Mouse (Mus musculus) retina, adult 2 months (tissue): ENCODE data around the gene Gstm4.
"Not testable (repeated sequence)": the region's sequence is repeated elsewhere in the genome, so short reads cannot be mapped to it uniquely, and the experiment has no call there.

ENCODE experiments used
- DNase-seq: peaks from one replicate; pipeline ENCODE4 v3.0.0-alpha.2; 2012; ENCODE audit warnings: low read depth, low spot score

Gstm4 gene

GRCm38 (mm10) chr3:108069231-108069870 is 24.7 kb upstream of the Gstm4 start:
- DNase-seq = no peak

GRCm38 (mm10) chr3:108068826-108069225 is 24.1 kb upstream of the Gstm4 start:
- no peak for DNase-seq

- DNase-seq = no peak
These were observed 22.8 kb upstream of the Gstm4 start for GRCm38 (mm10) chr3:108067370-108067934.

GRCm38 (mm10) chr3:108065551-108065950 is 20.9 kb upstream of the Gstm4 start:
- no peak for DNase-seq

GRCm38 (mm10) chr3:108064672-108065071 is 20.0 kb upstream of the Gstm4 start:
- DNase-seq = no peak

GRCm38 (mm10) chr3:108062648-108063047 is 18.0 kb upstream of the Gstm4 start:
- DNase-seq = no peak

- peak; percentile 54 for DNase-seq
These were observed 16.7 kb upstream of the Gstm4 start for GRCm38 (mm10) chr3:108061420-108061819.

- no peak for DNase-seq
These were observed 5.8 kb upstream of the Gstm4 start for GRCm38 (mm10) chr3:108050493-108050892.

GRCm38 (mm10) chr3:108048306-108048705 is 3.6 kb upstream of the Gstm4 start:
- DNase-seq = no peak

- no peak for DNase-seq
These were observed 2.4 kb upstream of the Gstm4 start for GRCm38 (mm10) chr3:108046944-108047655.

GRCm38 (mm10) chr3:108033156-108033555 is 11.5 kb downstream of the Gstm4 start:
- no peak for DNase-seq

GRCm38 (mm10) chr3:108032113-108032512 is 12.6 kb downstream of the Gstm4 start:
- DNase-seq = no peak

- DNase-seq = no peak
These were observed 15.9 kb downstream of the Gstm4 start for GRCm38 (mm10) chr3:108028641-108029365.

GRCm38 (mm10) chr3:108026597-108026996 is 18.1 kb downstream of the Gstm4 start:
- no peak for DNase-seq

- no peak for DNase-seq
These were observed 18.6 kb downstream of the Gstm4 start for GRCm38 (mm10) chr3:108026049-108026448.

GRCm38 (mm10) chr3:108025318-108025717 is 19.4 kb downstream of the Gstm4 start:
- DNase-seq = no peak

GRCm38 (mm10) chr3:108022650-108023049 is 22.0 kb downstream of the Gstm4 start:
- no peak for DNase-seq

GRCm38 (mm10) chr3:108020351-108021022 is 24.2 kb downstream of the Gstm4 start:
- DNase-seq = not testable (repeated sequence)

- not testable (repeated sequence) for DNase-seq
These were observed 25.5 kb downstream of the Gstm4 start for GRCm38 (mm10) chr3:108019226-108019625.

GRCm38 (mm10) chr3:108018190-108018820 is 26.4 kb downstream of the Gstm4 start:
- no peak for DNase-seq
